Mouse (Mus musculus) intestine, postnatal 0 days (tissue): Measurements from ENCODE around the gene Srp14. TPM values are rescaled to one million over a fixed set of nuclear protein-coding genes. Genes with fewer than 3 reads are reported as not detected.

Experiments used
- ATAC-seq: fragments of 200-750 bp; cut with Nextera tagmentation; 2 replicates; pipeline ENCODE4 v1.8.0; 2017; ENCODE audit warnings: mild to moderate bottlenecking, moderate TSS enrichment, moderate library complexity
- H3K27ac ChIP-seq: fragments of 300-500 bp; sonication (generic); 2 replicates; pipeline ENCODE4 v1.5.1; 2014; ENCODE audit warnings: mild to moderate bottlenecking, low read depth, low read length, moderate library complexity
- H3K27me3 ChIP-seq: fragments of 300-500 bp; sonication (generic); replicated peaks from 2 replicates; pipeline ENCODE4 v1.6.1; 2014; ENCODE audit warnings: low read length, mixed read lengths; ENCODE audit not compliant: control insufficient read depth, insufficient read depth
- H3K36me3 ChIP-seq: fragments of 300-500 bp; sonication (generic); 2 replicates; pipeline ENCODE4 v1.6.1; 2014; ENCODE audit warnings: mild to moderate bottlenecking, moderate library complexity; ENCODE audit not compliant: control insufficient read depth, insufficient read depth
- H3K4me1 ChIP-seq: fragments of 300-500 bp; sonication (generic); replicated peaks from 2 replicates; pipeline ENCODE4 v1.6.1; 2014; ENCODE audit warnings: antibody characterized with exemption, low read length, mixed read lengths; ENCODE audit not compliant: control insufficient read depth, insufficient read depth
- H3K4me2 ChIP-seq: fragments of 300-500 bp; sonication (generic); replicated peaks from 2 replicates; pipeline ENCODE4 v1.6.1; 2014; ENCODE audit warnings: low read depth, mild to moderate bottlenecking, moderate library complexity
- H3K4me3 ChIP-seq: fragments of 300-500 bp; sonication (generic); 2 replicates; pipeline ENCODE4 v1.5.1; 2014; ENCODE audit warnings: low read depth, low read length
- H3K9ac ChIP-seq: fragments of 300-500 bp; sonication (generic); 2 replicates; pipeline ENCODE4 v1.6.1; 2014; ENCODE audit warnings: mild to moderate bottlenecking, low read depth, low read length
- H3K9me3 ChIP-seq: fragments of 300-500 bp; sonication (generic); 2 replicates; pipeline ENCODE4 v1.6.1; 2016; ENCODE audit warnings: mixed run types; ENCODE audit not compliant: control insufficient read depth
- CTCF ChIP-seq: sonication (generic); IDR thresholded peaks from 2 replicates; pipeline ENCODE4 v1.5.1; 2016; ENCODE audit warnings: low read depth, mild to moderate bottlenecking, control low read depth, antibody characterized with exemption, moderate library complexity
- WGBS: fragments of 180-500 bp; shearing (Covaris S2); extraction: QIAGEN DNeasy Blood & Tissue Kit; methylation state at CpG from one replicate; pipeline ENCODE4 v1.1.7; 2014; 5-methylcytosine and 5-hydroxymethylcytosine counted together
- polyA plus RNA-seq: library from polyadenylated mRNA; unstranded; fragments of >200 nt; fragmentation: Nextera tagmentation; extraction: Ambion mirVana; gene quantifications from 2 replicates; pipeline ENCODE4 v1.2.1, GENCODE M21; 2015

The Srp14 gene
- polyA plus RNA-seq, 1 experiment from 2014 or later, result 168 TPM

DNA sequence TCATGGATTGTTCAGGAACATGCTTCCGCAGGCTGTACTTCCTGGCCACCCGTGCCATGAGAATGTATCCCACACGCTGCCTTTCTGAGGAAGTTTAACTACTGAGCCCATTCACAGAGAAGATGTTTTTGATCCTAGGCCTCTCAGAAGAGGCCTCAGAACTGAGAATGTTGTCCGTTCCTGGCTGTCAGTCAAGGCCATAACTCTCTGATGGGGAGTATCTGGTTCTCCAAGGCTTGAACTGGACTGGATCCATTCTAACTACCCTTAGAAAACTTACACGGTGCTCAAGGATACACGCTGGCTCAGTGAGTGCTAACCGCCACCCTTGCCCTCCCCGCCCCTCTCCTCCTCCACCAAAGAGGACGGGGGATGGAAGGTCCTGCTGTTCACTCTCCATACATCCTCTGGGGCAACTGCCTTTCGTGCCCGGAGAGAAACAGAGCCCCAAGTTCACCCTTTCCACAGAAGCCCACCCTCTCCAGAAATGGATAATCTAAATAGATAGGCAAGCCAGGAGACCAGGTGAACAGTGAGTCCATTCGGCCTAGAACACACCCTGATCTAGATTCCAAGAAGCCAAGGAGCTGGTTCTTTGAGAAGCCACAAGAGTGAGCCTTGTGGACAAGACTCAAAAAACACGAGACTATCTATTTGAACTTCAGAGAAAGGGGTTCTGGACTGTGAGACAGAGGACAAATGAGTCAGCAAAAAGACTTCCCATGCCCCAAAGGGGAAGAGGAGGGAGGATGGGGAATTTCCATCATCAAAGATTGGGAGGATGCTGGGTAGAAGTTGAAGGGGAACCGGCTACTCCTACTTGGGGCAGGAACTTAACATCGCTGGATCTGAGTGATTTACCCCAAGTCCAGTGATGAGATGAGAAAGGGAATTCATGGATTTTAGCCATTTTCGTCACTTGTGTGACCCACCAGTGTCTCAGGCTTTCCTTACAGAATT lies 33.2 kb upstream of the Srp14 start:
- Histone ChIP-seq H3K27ac (no peak overlapping the region), H3K4me2 (no peak overlapping the region), H3K4me1 (no peaks in the 10 kb centered on the region; the same call in 1 of the 2 replicates), H3K4me3 (no peak overlapping the region), H3K9ac (no peak overlapping the region), H3K36me3 (no peaks in the 10 kb centered on the region), H3K27me3 (no peaks in the 10 kb centered on the region), H3K9me3 (no peaks in the 10 kb centered on the region)
- TF ChIP-seq CTCF, result no peak
- WGBS, result 72% methylated on average over 16 of the region's 16 CpGs
- no peak for ATAC-seq

DNA sequence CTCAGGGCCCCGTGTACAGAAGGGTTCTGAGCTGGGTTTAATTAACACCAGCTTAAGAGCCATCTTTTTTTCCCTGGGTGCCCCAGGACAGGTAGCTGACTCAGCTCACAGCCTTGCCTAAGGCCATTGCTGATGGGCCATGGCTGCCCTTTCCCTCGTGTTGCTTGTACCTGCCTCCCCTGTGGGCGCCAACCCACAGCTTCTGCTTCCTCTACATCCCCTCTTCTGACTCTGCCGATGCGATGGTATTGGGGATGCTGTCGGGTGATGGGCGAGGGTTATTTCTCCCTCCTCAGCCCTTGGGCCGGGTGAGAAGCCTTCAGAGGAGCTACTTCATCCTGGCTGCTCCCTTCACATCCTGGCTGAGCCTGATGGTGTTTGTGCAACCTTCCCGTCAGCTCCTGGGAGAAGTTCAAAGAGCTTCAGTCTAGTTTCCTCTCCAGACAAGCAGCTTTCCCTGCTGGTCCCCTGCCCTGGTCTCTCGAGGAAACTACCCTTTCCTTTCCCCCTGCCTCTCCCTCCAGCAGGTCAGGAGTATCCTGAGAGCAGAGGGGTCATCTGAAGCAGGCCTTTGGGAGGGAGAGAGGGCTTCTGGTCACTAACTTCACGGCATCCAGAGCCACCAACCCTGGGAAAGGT lies 32.4 kb upstream of the Srp14 start:
- no peak for TF ChIP-seq CTCF
- Histone ChIP-seq H3K4me2 (no peak overlapping the region), H3K4me1 (no peaks in the 10 kb centered on the region; the same call in 1 of the 2 replicates), H3K36me3 (no peaks in the 10 kb centered on the region), H3K9me3 (no peaks in the 10 kb centered on the region), H3K9ac (no peak overlapping the region), H3K4me3 (no peak overlapping the region), H3K27me3 (no peaks in the 10 kb centered on the region), H3K27ac (no peak overlapping the region)
- ATAC-seq, result no peak
- WGBS, result 70% methylated on average over 11 of the region's 11 CpGs

DNA sequence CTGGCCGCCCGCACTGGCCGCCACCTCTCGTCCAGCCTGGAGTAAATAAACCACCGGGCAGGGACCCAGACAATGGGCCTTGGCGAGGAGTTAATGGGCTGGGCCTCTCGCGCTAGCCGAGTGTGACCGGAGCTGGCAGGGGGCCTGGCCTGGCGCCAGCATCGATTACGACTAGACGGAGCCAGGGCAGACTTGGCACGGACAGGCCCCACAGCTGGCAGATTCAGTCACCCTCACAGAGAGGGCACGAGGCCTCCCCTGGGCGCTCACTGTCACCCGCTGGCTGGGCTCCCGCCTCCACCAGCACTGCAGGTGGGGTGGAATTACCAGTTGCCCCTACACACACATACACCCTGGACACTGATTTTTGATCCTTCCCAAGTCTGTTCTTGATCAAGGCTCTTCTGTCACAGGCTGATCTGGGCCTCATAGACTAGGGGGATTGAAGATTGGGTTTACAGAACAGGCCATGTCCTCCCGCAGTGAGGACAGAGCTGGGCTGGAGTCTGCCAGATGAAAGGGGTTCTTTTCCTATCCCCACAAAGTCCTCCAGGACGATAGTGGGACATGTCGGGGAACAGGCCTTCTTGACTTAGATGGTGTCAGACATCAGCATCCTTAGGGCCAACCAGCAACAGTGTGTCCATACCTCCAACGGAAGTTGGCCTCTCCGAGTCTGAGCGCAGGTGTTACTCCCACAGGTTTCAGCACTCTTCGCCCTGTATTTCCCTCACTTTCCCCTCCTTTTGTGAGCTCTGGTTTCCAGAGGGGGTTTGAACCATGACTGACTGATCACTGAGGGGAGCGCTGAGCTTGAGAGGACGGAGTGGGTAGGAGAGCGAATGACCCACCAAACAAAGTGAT lies 31.2 kb upstream of the Srp14 start:
- H3K27ac ChIP-seq, result peak overlapping the region; percentile 15
- H3K4me2 ChIP-seq, result peak overlapping the region; percentile 41
- ATAC-seq, result peak; percentile 77
- no peaks in the 10 kb centered on the region for H3K27me3 ChIP-seq
- TF ChIP-seq CTCF, result no peak
- no peaks in the 10 kb centered on the region for H3K36me3 ChIP-seq
- no peak overlapping the region for H3K4me3 ChIP-seq
- no peaks in the 10 kb centered on the region for H3K9me3 ChIP-seq
- 0 out of 2 replicates have a peak overlapping the region, but pooled peaks have one; percentile 1 for H3K9ac ChIP-seq
- 48% methylated on average over 29 of the region's 29 CpGs for WGBS
- H3K4me1 ChIP-seq, result no peaks in the 10 kb centered on the region; the same call in 1 of the 2 replicates

DNA sequence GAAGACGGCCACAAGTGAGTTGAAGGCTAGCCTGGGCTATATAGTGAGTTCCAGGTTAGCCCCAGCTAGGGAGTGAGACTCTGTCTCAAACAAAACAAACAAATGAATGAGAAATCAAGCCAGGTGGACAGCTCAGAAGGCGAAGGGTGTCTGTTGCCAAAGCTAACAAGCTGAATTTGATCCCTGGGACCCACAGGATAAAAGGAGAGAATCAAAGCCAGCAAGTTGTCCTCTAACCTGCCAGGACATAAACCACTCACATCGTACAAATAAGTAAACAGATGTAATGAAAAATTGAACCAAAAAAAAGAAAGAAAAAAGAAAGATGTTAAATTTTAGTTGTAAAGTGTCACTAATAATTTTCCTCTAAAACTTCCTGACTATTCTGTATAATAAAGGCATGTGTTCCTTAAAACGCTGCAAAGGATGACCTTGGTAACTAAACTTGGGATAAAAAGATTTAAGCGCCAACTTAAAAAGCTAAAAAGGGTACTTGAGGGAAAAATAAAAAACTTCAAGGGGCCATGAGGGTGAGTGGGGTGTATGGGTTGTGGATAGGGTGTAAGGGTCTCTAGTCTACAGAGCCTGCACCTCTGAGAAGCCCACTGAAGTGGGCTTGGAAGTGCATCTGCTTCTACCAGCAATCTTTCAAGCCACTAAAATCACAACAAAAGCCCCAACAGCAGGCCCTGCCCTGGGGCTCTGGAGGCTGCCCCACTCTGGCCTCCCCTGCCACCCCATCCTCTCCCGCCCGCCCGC lies 30.4 kb upstream of the Srp14 start:
- ATAC-seq, result no peak
- peak overlapping the region; percentile 41 for H3K4me2 ChIP-seq

DNA sequence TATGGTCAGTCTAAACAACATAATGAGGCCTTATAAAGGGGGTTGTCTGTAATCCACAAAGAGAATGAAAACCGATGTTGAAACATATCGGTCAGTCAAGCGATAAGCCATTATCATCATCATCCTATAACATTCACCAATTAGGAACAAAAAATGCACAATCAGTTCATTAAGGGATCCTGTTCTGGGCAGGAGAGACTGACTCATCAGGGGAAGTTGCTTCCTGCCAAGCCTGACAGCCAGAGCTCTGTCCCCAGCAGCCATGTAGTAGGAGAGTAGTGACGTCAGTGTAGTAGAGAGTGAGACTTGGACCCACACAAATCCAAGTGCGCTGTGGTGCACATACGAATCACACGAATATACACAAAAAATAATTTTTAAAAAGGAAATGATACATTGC lies 27.6 kb upstream of the Srp14 start:
- no peak for ATAC-seq
- TF ChIP-seq CTCF, result no peak
- Histone ChIP-seq H3K27me3 (no peaks in the 10 kb centered on the region), H3K4me3 (no peak overlapping the region), H3K4me2 (no peak overlapping the region), H3K4me1 (no peaks in the 10 kb centered on the region; the same call in 1 of the 2 replicates), H3K9me3 (no peaks in the 10 kb centered on the region), H3K9ac (no peak overlapping the region), H3K27ac (no peak overlapping the region), H3K36me3 (no peaks in the 10 kb centered on the region)
- 83% methylated on average over 7 of the region's 7 CpGs for WGBS

More for the DNA sequence above, 30.4 kb upstream of the Srp14 start:
- Histone ChIP-seq H3K9me3 (no peaks in the 10 kb centered on the region), H3K27ac (peak overlapping the region; percentile 15; the same call in 1 of the 2 replicates), H3K27me3 (no peaks in the 10 kb centered on the region), H3K9ac (0 out of 2 replicates have a peak overlapping the region, but pooled peaks have one; percentile 1), H3K4me3 (no peak overlapping the region), H3K4me1 (no peaks in the 10 kb centered on the region; the same call in 1 of the 2 replicates), H3K36me3 (no peaks in the 10 kb centered on the region)
- no peak for TF ChIP-seq CTCF
- WGBS, result 73% methylated on average over 7 of the region's 8 CpGs
